Mouse (Mus musculus): Measurements from ENCODE around the gene Ahcy. TPM values are rescaled to one million over a fixed set of nuclear protein-coding genes. Genes with fewer than 3 reads are reported as not detected.

The Ahcy gene
- polyA plus RNA-seq (2015; fragmentation: Nextera tagmentation; extraction: Ambion mirVana) = 45.0 and 48.3 TPM in 2 replicates

DNA sequence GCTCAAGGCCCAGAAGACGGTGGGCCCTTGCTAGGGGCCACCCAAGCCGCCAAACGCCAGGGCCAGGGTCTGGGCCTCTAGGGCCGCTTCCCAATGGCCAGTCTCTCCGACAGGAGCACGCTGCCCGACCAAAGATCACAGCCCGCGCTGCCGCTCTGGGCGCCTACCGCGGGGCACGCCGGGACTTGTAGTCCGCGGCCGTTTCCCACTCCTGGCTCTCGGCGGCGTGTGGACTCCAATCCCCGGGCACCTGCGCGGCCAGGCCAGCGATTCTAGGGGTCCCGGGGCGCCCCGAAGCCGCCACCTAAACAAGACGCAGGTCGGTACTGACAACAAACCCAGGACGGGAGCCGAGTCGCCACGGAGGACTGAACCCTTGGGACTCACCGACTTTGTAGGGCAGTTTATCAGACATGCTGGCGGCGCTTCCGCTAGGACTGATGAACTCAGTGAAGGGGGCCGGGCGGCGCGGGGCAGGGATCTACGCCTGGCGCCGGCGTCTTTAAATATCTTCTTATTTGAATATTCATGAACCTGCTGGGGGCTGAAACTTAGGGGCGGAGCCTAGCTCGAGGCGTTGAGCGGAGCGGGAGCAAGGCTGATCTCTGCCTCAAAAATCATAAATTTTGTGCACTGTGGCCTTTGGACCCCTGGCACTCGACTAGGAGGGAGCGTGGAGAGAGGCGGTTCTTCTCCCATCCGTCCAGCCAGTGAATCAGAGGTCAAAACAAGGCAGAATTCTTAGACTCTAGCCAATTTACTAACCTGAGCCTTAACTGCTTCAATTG is at the start of gene Ahcy:
Gene Ahcy (minus strand): TSS at position 520 of the 788 bp plus-strand sequence.

DNA sequence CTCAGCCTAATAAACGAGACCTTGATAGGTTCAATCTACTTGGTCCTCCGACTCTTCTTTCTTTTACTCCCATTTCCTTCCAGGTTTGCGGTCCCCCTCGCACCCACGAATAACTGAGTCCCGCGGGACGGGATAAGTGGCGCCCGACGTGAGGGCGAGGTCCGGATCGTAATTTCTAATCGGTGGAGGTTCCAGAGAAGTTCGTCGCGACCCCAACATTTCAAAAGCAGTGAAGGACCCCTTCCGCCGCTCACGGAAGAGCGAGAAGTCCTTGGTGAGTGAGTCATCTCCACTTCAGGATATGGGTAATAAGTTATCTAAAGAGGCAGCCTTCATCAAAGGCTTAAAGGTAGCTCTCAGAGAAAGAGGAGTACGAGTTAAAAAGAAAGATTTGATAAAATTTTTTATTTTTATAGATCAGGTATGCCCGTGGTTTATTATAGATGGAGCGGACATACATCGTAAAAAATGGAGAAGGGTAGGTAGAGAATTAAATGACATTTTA is 56.0 kb downstream of the Ahcy start, which contains the start of gene Gm14226:
Gene Gm14226 (plus strand): TSS at position 16 of the 505 bp plus-strand sequence.

Other genes starting within 250 kb of the Ahcy start
- 86.1 and 92.3 TPM in 2 replicates for gene Eif2s2, start 181.6 kb downstream of the Ahcy start, polyA plus RNA-seq (2015; fragmentation: Nextera tagmentation; extraction: Ambion mirVana)
- 3.8 and 4.4 TPM in 2 replicates for gene Gm14226, start 56.2 kb downstream of the Ahcy start, polyA plus RNA-seq (2015; fragmentation: Nextera tagmentation; extraction: Ambion mirVana)
- 28.0 and 32.2 TPM in 2 replicates for gene Itch, start 59.0 kb upstream of the Ahcy start, polyA plus RNA-seq (2015; fragmentation: Nextera tagmentation; extraction: Ambion mirVana)
- 162 and 172 TPM in 2 replicates for gene Dynlrb1, start 162.0 kb upstream of the Ahcy start, polyA plus RNA-seq (2015; fragmentation: Nextera tagmentation; extraction: Ambion mirVana)
- gene Map1lc3a, start 201.8 kb upstream of the Ahcy start, polyA plus RNA-seq (2015; fragmentation: Nextera tagmentation; extraction: Ambion mirVana) = 45.7 and 54.9 TPM in 2 replicates